Mouse (Mus musculus) cortical plate, adult 2 months (tissue): ENCODE measurements around the gene Gm42742.

ENCODE experiments used
- CTCF ChIP-seq: fragments of 200-500 bp; IDR thresholded peaks from 2 replicates; pipeline ENCODE4 v1.5.1; 2011; ENCODE audit warnings: mild to moderate bottlenecking, control low read depth, low read length; ENCODE audit not compliant: insufficient read depth; ENCODE audit errors: extremely low read depth
- POLR2A ChIP-seq: fragments of 200-500 bp; IDR thresholded peaks from 2 replicates; pipeline ENCODE4 v1.6.1; 2011; ENCODE audit warnings: mild to moderate bottlenecking, low read length, control low read depth; ENCODE audit not compliant: insufficient read depth; ENCODE audit errors: extremely low read depth

DNA sequence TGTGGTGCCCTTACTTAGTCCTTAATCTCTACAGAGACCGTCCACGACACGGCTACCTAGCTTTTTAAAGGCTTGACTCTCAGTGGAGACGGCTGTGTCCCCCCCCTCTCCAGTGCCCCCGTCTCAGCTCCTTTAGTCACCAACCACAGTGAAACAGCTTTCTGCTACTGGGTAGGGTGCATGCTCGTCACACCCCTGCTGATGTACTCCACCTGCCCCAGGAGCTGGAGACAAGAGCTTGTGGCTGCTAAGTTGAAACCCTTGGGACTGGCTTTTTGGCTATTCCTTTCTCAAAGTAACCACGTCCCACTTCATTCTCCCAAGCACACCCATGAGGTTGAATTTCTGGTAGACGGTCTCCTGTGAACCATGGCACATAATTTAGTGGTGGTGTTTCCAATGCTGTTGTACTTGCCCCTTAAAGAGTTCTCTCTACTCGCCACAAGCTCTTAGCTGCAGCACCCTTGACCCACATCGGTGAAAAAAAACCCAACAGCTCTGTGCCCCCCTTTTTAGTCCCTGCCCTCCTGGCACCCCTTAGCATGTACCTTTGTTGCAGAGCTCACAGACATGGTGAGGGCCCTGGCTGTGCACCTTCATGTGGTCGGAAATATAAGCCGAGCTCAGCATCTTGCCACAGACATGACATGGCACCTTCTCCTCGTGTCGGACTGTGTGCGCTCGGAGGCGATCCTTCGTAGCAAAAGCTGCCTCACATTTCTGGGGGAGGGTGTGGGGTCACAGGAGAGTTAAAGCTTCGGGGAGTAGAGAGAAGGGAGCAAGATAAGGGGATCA lies 3.2 kb upstream of the Gm42742 start:
- TF ChIP-seq POLR2A (no peak), CTCF (no peak)
